Mouse (Mus musculus) layer of hippocampus, adult 9-10 months (tissue): ENCODE measurements around the gene Shcbp1.
"Not testable (repeated sequence)": the region's sequence is repeated elsewhere in the genome, so short reads cannot be mapped to it uniquely, and the experiment has no call there.

Experiments used
- DNase-seq: peaks from one replicate; pipeline ENCODE4 v3.0.0; 2022; ENCODE audit warnings: low spot score

Shcbp1 gene

GRCm38 (mm10) chr8:4779254-4780055 lies at the start of gene Shcbp1:
Shcbp1 (minus strand) TSS chr8:4779567.
- DNase-seq = peak; percentile 87

GRCm38 (mm10) chr8:4808831-4809230 lies 29.5 kb upstream of the Shcbp1 start:
- no peak for DNase-seq

- no peak for DNase-seq
Measured at GRCm38 (mm10) chr8:4800524-4801122, 21.3 kb upstream of the Shcbp1 start.

- no peak for DNase-seq
Measured at GRCm38 (mm10) chr8:4778266-4778665, 1.1 kb downstream of the Shcbp1 start.

GRCm38 (mm10) chr8:4764751-4765150 lies 14.6 kb downstream of the Shcbp1 start:
- no peak for DNase-seq

- DNase-seq = no peak
Measured at GRCm38 (mm10) chr8:4753048-4753447, 26.3 kb downstream of the Shcbp1 start.

GRCm38 (mm10) chr8:4730942-4731341 lies 48.4 kb downstream of the Shcbp1 start:
- no peak for DNase-seq

- no peak for DNase-seq
Measured at GRCm38 (mm10) chr8:4715546-4715945, 63.8 kb downstream of the Shcbp1 start.

- DNase-seq = not testable (repeated sequence)
Measured at GRCm38 (mm10) chr8:4708346-4708745, 71.0 kb downstream of the Shcbp1 start.

- DNase-seq = not testable (repeated sequence)
Measured at GRCm38 (mm10) chr8:4707916-4708315, 71.5 kb downstream of the Shcbp1 start.

GRCm38 (mm10) chr8:4691634-4692033 lies 87.7 kb downstream of the Shcbp1 start:
- no peak for DNase-seq
